Mouse (Mus musculus) C2C12 (cell line): ENCODE data around the gene Dkk3.

ENCODE experiments used
- CTCF ChIP-seq: IDR thresholded peaks from one replicate; pipeline ENCODE4 v1.5.1; 2011; ENCODE audit not compliant: control insufficient read depth, insufficient read depth, insufficient read length
- MAX ChIP-seq: IDR thresholded peaks from one replicate; pipeline ENCODE4 v1.6.1; 2011; ENCODE audit warnings: mild to moderate bottlenecking, control low read depth
- MYOD1 ChIP-seq: IDR thresholded peaks from one replicate; pipeline ENCODE4 v1.6.1; 2011; ENCODE audit warnings: low read depth; ENCODE audit not compliant: control insufficient read depth, insufficient read length
- MYOG ChIP-seq: IDR thresholded peaks from one replicate; pipeline ENCODE4 v1.6.1; 2011; ENCODE audit not compliant: control insufficient read depth, insufficient read length; ENCODE audit errors: extremely low read depth

DNA sequence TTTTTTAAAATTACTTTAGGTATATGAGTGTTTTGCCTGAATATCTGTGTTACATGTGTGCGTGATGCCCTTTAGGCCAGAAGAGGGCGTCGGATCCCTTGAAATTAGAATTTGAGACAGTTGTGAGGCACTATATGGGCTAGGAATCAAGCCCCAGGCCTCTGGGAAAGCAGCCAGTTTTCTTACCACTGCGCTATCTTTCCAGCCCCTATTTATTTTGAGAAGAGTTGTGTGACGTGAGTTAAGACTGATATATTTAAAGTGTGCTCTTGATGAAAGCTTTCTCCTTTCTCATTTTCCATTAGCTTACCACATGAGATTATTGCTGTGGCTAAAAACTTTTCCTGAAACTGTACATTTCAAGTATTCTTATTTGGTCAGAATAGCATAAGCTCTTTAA is 84.0 kb downstream of the Dkk3 start:
- TF ChIP-seq CTCF (no peak), MYOD1 (no peak), MAX (no peak), MYOG (no peak)
